Mouse (Mus musculus): Measurements from ENCODE around the gene Rhou.

- TF ChIP-seq CTCF (IDR thresholded peaks at IDR 0.05; ENCODE audit: insufficient read depth, low read length) (no peak), POLR2A (IDR thresholded peaks at IDR 0.05; ENCODE audit: borderline replicate concordance, extremely low read depth, low read depth, low read length) (no peak)
These were observed 18.9 kb downstream of the Rhou start for GRCm38 (mm10) chr8:123672648-123673047.

All from lung, adult 2 months (tissue).